Mouse (Mus musculus) left cerebral cortex, postnatal 4 days (tissue): Measurements from ENCODE around the gene Nmral1. TPM values are rescaled to one million over a fixed set of nuclear protein-coding genes. Genes with fewer than 3 reads are reported as not detected.

Experiments
- DNase-seq: peaks from one replicate; pipeline ENCODE4 v3.0.0-alpha.2; 2022
- intact Hi-C: fragments of 180-260 bp; cut with DNase I; formaldehyde crosslinking; loops from one replicate; pipeline ENCODE4 v1.15.1; 2025
- total RNA-seq, 2 experiments: library from RNA; stranded (reverse); gene quantifications; 2 replicates each; pipeline ENCODE4 v1.2.3; 2021

The Nmral1 gene
- total RNA-seq, 2 experiments from 2014 or later, result 26.6 to 28.8 TPM

- DNase-seq, result no peak
- intact Hi-C loops, result loop anchor here (5.0 kb wide), 1 partner anchor 33 kb away; no protein-coding TSS in a partner anchor
These were observed 53.4 kb downstream of the Nmral1 start for GRCm38 (mm10) chr16:4665726-4666125.

- DNase-seq, result no peak
- intact Hi-C loops, result no loop called here
These were observed 55.4 kb downstream of the Nmral1 start for GRCm38 (mm10) chr16:4663806-4664205.

- intact Hi-C loops, result no loop called here
These were observed 57.6 kb downstream of the Nmral1 start for GRCm38 (mm10) chr16:4661605-4662004.

More at GRCm38 (mm10) chr16:4661605-4662004, 57.6 kb downstream of the Nmral1 start:
- no peak for DNase-seq

Other genes with a start within 250 kb of the Nmral1 start
- gene Srl, start 177.5 kb downstream of the Nmral1 start, total RNA-seq, result 10 to 100 TPM; 34.2 to 41.4 TPM
- gene Tfap4, start 159.5 kb downstream of the Nmral1 start, total RNA-seq, result 10 to 100 TPM; 13.0 to 13.4 TPM
- gene Glis2, start 124.6 kb downstream of the Nmral1 start, total RNA-seq, result 10 to 100 TPM; 29.0 to 32.8 TPM
- 10 to 100 TPM; 76.7 to 85.7 TPM for gene Pam16, start 94.4 kb downstream of the Nmral1 start, total RNA-seq
- 1 to 10 TPM; 2.6 to 3.2 TPM for gene Vasn, start 79.4 kb downstream of the Nmral1 start, total RNA-seq
- gene Dnaja3, start 79.4 kb downstream of the Nmral1 start, total RNA-seq, result 10 to 100 TPM; 40.0 to 40.2 TPM
- 100 to 1,000 TPM in 1 of 2 experiments, 10 to 100 TPM in 1; 99.4 to 104 TPM for gene Coro7, start 39.6 kb downstream of the Nmral1 start, total RNA-seq
- gene Hmox2, start 7.0 kb upstream of the Nmral1 start, total RNA-seq, result 10 to 100 TPM; 70.2 to 70.8 TPM
- 10 to 100 TPM; 89.0 to 93.5 TPM for gene Cdip1, start 70.9 kb upstream of the Nmral1 start, total RNA-seq
- not detected for gene 4930562C15Rik, start 116.1 kb upstream of the Nmral1 start, total RNA-seq
- 10 to 100 TPM; 58.5 to 59.1 TPM for gene Ubald1, start 161.0 kb upstream of the Nmral1 start, total RNA-seq
- gene Mgrn1, start 166.9 kb upstream of the Nmral1 start, total RNA-seq, result 100 to 1,000 TPM; 152 to 163 TPM
- 10 to 100 TPM; 65.9 to 68.9 TPM for gene Nudt16l1, start 219.4 kb upstream of the Nmral1 start, total RNA-seq
- gene Anks3, start 244.8 kb upstream of the Nmral1 start, total RNA-seq, result 10 to 100 TPM; 60.2 to 63.0 TPM